18 mouse cellular contexts compared by ENCODE assay signal in the genomic region with DNA sequence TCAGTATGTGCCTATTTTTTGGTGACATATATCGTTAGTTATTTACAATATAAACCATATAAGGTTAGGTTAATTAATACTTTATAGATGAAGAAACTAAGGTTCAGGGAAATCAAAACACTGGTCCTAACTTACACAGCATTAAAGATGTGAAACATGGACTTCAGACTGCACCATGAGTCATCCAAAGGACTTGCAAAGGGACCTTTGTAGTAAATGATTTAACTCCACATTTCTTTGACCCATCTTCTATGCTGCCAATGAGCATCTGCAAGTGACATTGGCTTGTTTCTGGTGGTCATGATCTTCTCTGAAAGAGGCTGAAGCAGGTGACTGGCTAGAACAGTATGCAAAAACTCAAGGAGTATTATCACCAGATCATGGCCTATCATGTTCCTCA.
"Had no signal": no experiment of that assay in that cellular context is flagged by ENCODE, and none has a peak within 500 bp of the region (broad histone marks: within the 10 kb centered on the region; RNA-seq: fewer than 3 reads in every experiment).

No protein-coding gene starts in this region.

- H3K9me3 ChIP-seq: midbrain, embryonic 12.5 days; neural tube, embryonic 15.5 days had no signal

- H3K27ac ChIP-seq: midbrain, embryonic 10.5 days; midbrain, embryonic 12.5 days; neural tube, embryonic 13.5 days; neural tube, embryonic 15.5 days had no signal

- ATAC-seq: midbrain, embryonic 16.5 days had no signal

- H3K4me1 ChIP-seq: midbrain, embryonic 10.5 days; midbrain, embryonic 12.5 days; neural tube, embryonic 13.5 days; neural tube, embryonic 15.5 days had no signal

- H3K27me3 ChIP-seq: midbrain, embryonic 12.5 days; neural tube, embryonic 13.5 days; neural tube, embryonic 15.5 days had no signal

- DNase-seq: lung, embryonic 14.5 days; lung, postnatal 10 days; lung, postnatal 4 days; midbrain, embryonic 14.5 days; retina, postnatal 1 day; right cerebral cortex, adult 18-20 months; right cerebral cortex, postnatal 25 days; right cerebral cortex, postnatal 4 days; spleen, adult 18-20 months; thymus, adult 18-20 months; thymus, postnatal 14 days; thymus, postnatal 36 days had no signal

- H3K9ac ChIP-seq: lung, embryonic 14.5 days; midbrain, embryonic 12.5 days; neural tube, embryonic 13.5 days; neural tube, embryonic 15.5 days had no signal

- H3K4me2 ChIP-seq: lung, embryonic 14.5 days; midbrain, embryonic 12.5 days; neural tube, embryonic 13.5 days; neural tube, embryonic 15.5 days had no signal

- H3K36me3 ChIP-seq: midbrain, embryonic 10.5 days; midbrain, embryonic 12.5 days; neural tube, embryonic 13.5 days; neural tube, embryonic 15.5 days had no signal

- H3K4me3 ChIP-seq: midbrain, embryonic 10.5 days; midbrain, embryonic 12.5 days; myocyte; neural tube, embryonic 13.5 days; neural tube, embryonic 15.5 days had no signal
